Mouse (Mus musculus): ENCODE data around the gene Dcps. TPM values are rescaled to one million over a fixed set of nuclear protein-coding genes. Genes with fewer than 3 reads are reported as not detected.

Gene Dcps
- total RNA-seq, 2 experiments from 2014 or later, result 25.9 to 27.2 TPM

DNA sequence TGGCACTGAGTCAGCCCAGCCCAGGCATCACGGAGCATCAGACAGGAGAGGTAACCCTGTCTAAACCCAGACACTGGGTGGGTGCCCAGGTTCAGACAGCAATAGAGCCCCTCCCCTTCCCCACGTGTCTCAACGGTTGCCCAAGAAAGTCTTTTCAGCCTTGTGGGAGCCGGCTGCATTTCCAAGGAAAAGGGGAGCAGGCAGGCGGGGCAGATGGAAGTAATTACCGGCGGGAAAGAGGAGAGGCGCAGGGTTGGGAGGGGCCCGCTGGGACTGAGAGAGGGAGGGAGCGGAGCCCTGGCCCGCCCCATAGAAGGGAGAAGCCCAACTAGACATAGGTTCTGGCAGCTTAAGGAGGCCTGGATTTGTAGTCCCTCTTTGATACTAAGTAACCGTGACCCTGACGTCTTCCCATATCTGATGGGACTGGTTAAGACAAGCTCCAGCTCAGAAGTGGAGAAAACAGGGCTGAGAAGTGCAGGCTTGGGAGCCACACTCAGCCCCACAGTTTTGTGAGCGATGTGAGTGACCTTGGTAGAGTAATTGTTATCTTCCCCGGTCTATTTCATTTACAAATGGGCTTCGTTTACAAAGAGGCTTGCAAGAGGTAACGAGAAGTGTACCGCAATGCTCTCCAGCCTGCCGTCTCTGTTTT, 63.8 kb downstream of the Dcps start:
- intact Hi-C loops (cut with DNase I), result no loop called here
- DNase-seq, result peak; percentile 69

- intact Hi-C loops (cut with DNase I), result no loop called here
- DNase-seq, result no peak
Measured at GRCm38 (mm10) chr9:35111446-35111845, 64.4 kb downstream of the Dcps start.

DNA sequence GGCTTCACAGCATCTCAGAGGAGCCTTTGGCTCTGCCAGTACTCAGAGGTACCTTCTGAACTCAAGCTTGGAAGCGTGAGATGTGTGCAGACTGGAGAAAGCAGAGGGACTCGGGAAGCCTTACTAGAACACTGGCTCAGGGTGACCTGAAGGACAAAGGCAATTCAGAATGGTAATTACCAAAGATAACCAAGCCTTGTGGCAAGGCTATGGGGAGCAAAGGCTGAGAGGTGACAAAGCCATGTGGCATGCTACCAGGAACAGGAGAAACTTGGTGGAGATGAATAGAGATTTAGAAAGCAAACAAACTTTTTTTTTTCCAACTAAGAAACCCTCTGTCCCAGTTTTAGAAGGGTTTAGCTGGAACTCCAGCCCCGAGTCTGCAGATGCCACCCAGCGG, 65.3 kb downstream of the Dcps start:
- no peak for DNase-seq
- intact Hi-C loops (cut with DNase I), result no loop called here

GRCm38 (mm10) chr9:35110051-35110450, 65.8 kb downstream of the Dcps start:
- intact Hi-C loops (cut with DNase I), result no loop called here
- DNase-seq, result no peak

DNA sequence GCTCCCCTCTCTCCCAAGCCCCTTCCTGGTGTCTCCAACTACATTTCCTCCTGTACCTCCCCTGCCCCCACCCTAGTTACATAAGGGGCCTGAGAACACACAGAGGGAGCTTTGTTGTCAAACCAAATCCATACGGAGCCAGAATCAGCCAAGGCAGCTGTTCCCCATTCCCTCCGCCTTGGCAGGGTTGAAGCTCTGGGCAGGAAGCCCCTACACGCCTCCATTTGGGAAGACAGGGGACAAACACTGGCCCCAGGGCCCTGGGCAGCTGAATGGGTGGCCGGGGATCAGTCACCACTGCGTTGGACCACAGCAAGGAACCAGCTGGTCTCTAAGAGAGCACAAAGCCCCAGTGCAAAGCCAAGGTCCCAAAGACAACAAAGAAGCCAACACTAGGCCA, 66.9 kb downstream of the Dcps start:
- DNase-seq, result peak; percentile 93
- intact Hi-C loops (cut with DNase I), result no loop called here

GRCm38 (mm10) chr9:35108066-35108465, 67.8 kb downstream of the Dcps start:
- DNase-seq, result no peak
- intact Hi-C loops (cut with DNase I), result no loop called here

- intact Hi-C loops (cut with DNase I), result no loop called here
- no peak for DNase-seq
Measured at GRCm38 (mm10) chr9:35107396-35107795, 68.5 kb downstream of the Dcps start.

DNA sequence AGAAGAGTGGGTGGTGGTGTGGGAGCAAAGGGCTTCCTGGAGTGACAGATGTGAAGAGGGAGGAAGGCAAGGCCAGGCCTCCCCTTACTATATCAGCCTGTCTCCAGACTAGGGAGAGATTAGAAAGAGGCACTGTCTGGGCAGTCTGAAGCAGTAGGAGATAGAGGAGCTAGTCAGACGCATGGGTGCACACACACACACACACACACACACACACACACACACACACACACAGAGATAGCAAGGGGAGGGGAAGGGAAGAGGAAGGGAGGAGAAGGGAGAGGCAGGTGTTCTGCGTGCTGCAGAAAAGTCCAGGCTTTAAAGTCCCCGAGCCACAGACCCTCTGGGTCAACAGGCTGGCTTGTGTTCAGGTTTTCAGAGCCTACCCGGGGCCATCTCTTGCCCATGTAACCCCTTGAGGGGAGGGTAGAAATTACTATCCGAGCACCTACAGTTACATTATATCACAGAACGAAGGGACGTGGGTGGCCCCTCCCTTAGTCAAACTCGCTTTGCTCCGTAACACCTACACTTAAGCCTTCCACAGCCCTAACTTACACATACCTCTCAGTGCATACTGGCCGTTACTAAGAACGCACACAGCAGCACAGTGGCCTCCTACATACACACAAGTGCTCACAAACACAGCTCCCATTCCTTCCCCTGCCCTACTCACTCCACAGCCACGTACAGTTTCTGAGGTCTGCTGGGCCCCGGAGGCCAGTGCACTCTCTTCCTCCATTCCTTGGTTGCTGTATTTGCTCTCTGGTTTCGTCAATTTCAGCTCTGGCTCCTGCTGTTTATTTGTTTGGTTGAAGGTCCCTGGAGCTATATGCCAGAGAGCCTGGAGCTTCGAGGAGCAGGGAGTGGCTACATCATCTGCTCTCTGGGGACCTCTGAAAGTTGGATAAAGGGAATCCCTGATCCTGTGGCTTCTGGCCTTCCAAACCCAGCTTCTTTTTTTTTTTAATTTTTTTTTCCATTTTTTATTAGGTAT, 69.7 kb downstream of the Dcps start:
- DNase-seq, result no peak
- intact Hi-C loops (cut with DNase I), result no loop called here

GRCm38 (mm10) chr9:35105438-35105837, 70.4 kb downstream of the Dcps start:
- intact Hi-C loops (cut with DNase I), result no loop called here
- no peak for DNase-seq

DNA sequence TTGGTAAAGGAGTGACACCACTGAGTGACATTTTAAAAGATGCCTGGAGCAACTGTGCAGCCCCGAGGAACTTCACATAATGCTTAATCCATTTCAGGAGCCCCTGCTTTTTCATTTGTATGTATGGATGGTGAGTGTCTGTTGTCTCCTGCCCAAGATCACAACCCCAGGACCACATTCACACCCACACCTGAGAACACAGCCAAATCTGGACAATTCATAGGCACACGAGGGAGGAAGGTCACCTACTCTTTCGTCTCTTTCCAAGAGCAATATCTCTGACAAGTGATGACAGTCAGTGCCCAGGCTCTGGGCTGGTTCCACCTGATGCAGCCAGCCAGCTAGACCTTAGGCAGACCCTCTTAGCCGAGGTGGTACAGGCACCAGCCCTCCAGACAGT, 71.2 kb downstream of the Dcps start:
- intact Hi-C loops (cut with DNase I), result no loop called here
- DNase-seq, result no peak

DNA sequence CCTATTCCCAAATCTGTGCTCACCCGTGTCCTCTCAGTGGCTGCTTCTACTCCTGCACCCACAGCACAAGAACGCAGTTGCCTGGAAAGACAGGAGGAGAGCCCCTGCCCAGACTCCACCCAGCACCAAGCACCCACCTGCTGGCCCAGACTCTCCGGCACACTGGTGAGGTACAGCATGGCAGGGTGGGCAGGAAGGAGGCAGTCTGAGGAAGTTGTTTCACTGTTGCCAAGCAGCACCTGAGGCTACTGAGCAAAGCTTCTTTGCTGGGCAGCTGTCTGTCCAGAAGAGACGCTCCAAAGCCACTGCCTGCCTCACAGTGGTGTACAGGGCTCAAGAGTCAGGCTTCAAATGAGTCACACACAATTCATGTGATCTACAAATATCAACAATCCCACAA, 77.1 kb downstream of the Dcps start:
- no peak for DNase-seq
- intact Hi-C loops (cut with DNase I), result no loop called here

- no peak for DNase-seq
- intact Hi-C loops (cut with DNase I), result no loop called here
Measured at GRCm38 (mm10) chr9:35097901-35098300, 78.0 kb downstream of the Dcps start.

GRCm38 (mm10) chr9:35095726-35096125, 80.1 kb downstream of the Dcps start:
- intact Hi-C loops (cut with DNase I), result no loop called here
- no peak for DNase-seq

- intact Hi-C loops (cut with DNase I), result no loop called here
- DNase-seq, result no peak
Measured at GRCm38 (mm10) chr9:35093350-35093749, 82.5 kb downstream of the Dcps start.

DNA sequence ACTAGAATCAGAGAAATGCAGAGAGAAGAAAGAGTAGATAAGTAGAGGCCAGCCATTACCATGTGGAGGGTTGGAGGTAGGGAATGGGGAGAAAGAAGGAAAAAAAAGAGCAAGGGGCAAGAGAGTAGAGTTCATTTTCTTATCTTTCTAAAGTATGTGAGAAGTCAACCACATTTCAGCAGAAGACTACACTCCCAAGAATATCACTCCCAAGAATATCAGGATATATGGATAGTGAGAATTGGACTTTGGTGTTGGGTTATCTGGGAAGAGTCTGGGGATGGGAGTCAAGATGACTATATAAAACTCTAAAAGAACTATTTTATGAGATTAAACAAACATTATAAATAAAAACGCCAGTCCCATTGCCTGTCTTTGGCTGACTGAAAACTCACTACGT, 83.0 kb downstream of the Dcps start:
- DNase-seq, result no peak
- intact Hi-C loops (cut with DNase I), result no loop called here

Other genes with a start within 250 kb of the Dcps start
- 10 to 100 TPM; 19.0 to 22.6 TPM for gene St3gal4, start 56.8 kb downstream of the Dcps start, total RNA-seq (2021)
- 10 to 100 TPM; 39.0 to 40.4 TPM for gene Srpr, start 24.1 kb upstream of the Dcps start, total RNA-seq (2021)
- gene Tirap, start 24.2 kb upstream of the Dcps start, total RNA-seq (2021), result 1 to 10 TPM; 3.3 to 3.6 TPM
- gene Foxred1, start 35.0 kb upstream of the Dcps start, total RNA-seq (2021), result 10 to 100 TPM; 31.9 to 34.9 TPM
- 10 to 100 TPM; 32.3 to 38.8 TPM for gene Fam118b, start 91.7 kb upstream of the Dcps start, total RNA-seq (2021)
- 10 to 100 TPM in 1 of 2 experiments, 1 to 10 TPM in 1; 9.1 to 12.4 TPM for gene Rpusd4, start 91.8 kb upstream of the Dcps start, total RNA-seq (2021)
- gene Cdon, start 245.1 kb upstream of the Dcps start, total RNA-seq (2021), result 10 to 100 TPM; 13.0 to 14.1 TPM

Measured in left cerebral cortex, postnatal 4 days (tissue).